Mouse (Mus musculus): ENCODE measurements around the gene Iffo2.

GRCm38 (mm10) chr4:139631141-139631540 lies 100.8 kb downstream of the Iffo2 start:
- no peak for TF ChIP-seq CTCF (IDR thresholded peaks at IDR 0.05; ENCODE audit: low read depth)
- no peak for TF ChIP-seq EP300 (IDR thresholded peaks at IDR 0.05; ENCODE audit: low read depth)

Measured in liver, embryonic 14.5 days (tissue).